Mouse (Mus musculus) liver, postnatal 0 days (tissue): Measurements from ENCODE around the gene Atf3.

Experiments used
- CTCF ChIP-seq: sonication (generic); IDR thresholded peaks from 2 replicates; pipeline ENCODE4 v1.5.1; 2016; ENCODE audit warnings: antibody characterized with exemption, low read depth
- EP300 ChIP-seq: IDR thresholded peaks from 2 replicates; pipeline ENCODE4 v1.6.1; 2016; ENCODE audit warnings: antibody characterized with exemption, low read depth, mild to moderate bottlenecking

DNA sequence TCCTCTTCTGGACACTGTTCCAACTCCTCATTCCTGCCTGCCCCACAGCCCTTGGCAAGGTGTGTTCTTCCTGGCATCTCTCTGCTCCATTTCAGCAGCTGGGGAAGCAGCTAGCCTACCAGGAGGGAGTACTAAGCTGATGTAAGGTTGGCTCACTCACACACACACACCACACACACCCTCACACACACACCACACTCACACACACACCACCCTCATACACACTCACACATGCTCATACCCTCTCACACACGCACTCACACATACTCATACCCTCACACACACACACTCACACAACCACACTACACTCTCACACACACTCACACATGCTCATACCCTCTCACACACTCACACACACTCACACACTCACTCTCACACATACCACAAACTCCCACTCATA, 1.9 kb upstream of the Atf3 start:
- TF ChIP-seq EP300 (no peak), CTCF (no peak)
